Mouse (Mus musculus): ENCODE measurements around the gene Pced1b.
A peak's percentile ranks its signal among the peaks of the same experiment; 100 is the strongest.
"Not testable (repeated sequence)": the region's sequence is repeated elsewhere in the genome, so short reads cannot be mapped to it uniquely, and the experiment has no call there.

Pced1b gene

GRCm38 (mm10) chr15:97342945-97343344, 96.0 kb downstream of the Pced1b start:
- DNase-seq (ENCODE audit: low spot score), result no peak

GRCm38 (mm10) chr15:97343921-97344320, 97.0 kb downstream of the Pced1b start:
- no peak for DNase-seq (ENCODE audit: low spot score)

- DNase-seq (ENCODE audit: low spot score), result no peak
These were observed 98.2 kb downstream of the Pced1b start for GRCm38 (mm10) chr15:97345110-97345509.

- no peak for DNase-seq (ENCODE audit: low spot score)
These were observed 99.0 kb downstream of the Pced1b start for GRCm38 (mm10) chr15:97345917-97346316.

GRCm38 (mm10) chr15:97346413-97346812, 99.5 kb downstream of the Pced1b start:
- DNase-seq (ENCODE audit: low spot score), result no peak

GRCm38 (mm10) chr15:97346897-97347296, 100.0 kb downstream of the Pced1b start:
- no peak for DNase-seq (ENCODE audit: low spot score)

GRCm38 (mm10) chr15:97348566-97349315, 101.8 kb downstream of the Pced1b start:
- DNase-seq (ENCODE audit: low spot score), result no peak

- DNase-seq (ENCODE audit: low spot score), result peak; percentile 64
These were observed 103.6 kb downstream of the Pced1b start for GRCm38 (mm10) chr15:97350528-97350927.

- DNase-seq (ENCODE audit: low spot score), result peak; percentile 33
These were observed 104.1 kb downstream of the Pced1b start for GRCm38 (mm10) chr15:97351016-97351415.

GRCm38 (mm10) chr15:97351681-97352080, 104.8 kb downstream of the Pced1b start:
- no peak for DNase-seq (ENCODE audit: low spot score)

- DNase-seq (ENCODE audit: low spot score), result no peak
These were observed 108.9 kb downstream of the Pced1b start for GRCm38 (mm10) chr15:97355676-97356303.

- DNase-seq (ENCODE audit: low spot score), result no peak
These were observed 110.1 kb downstream of the Pced1b start for GRCm38 (mm10) chr15:97357016-97357415.

- DNase-seq (ENCODE audit: low spot score), result no peak
These were observed 114.2 kb downstream of the Pced1b start for GRCm38 (mm10) chr15:97360842-97361770.

GRCm38 (mm10) chr15:97361771-97362171, 114.9 kb downstream of the Pced1b start:
- DNase-seq (ENCODE audit: low spot score), result no peak

- DNase-seq (ENCODE audit: low spot score), result not testable (repeated sequence)
These were observed 117.4 kb downstream of the Pced1b start for GRCm38 (mm10) chr15:97364271-97364670.

GRCm38 (mm10) chr15:97364968-97365367, 118.1 kb downstream of the Pced1b start:
- DNase-seq (ENCODE audit: low spot score), result no peak

- no peak for DNase-seq (ENCODE audit: low spot score)
These were observed 121.2 kb downstream of the Pced1b start for GRCm38 (mm10) chr15:97368035-97368608.

- DNase-seq (ENCODE audit: low spot score), result no peak
These were observed 121.7 kb downstream of the Pced1b start for GRCm38 (mm10) chr15:97368631-97369030.

- DNase-seq (ENCODE audit: low spot score), result no peak
These were observed 122.2 kb downstream of the Pced1b start for GRCm38 (mm10) chr15:97369144-97369543.

- DNase-seq (ENCODE audit: low spot score), result no peak
These were observed 124.0 kb downstream of the Pced1b start for GRCm38 (mm10) chr15:97370880-97371279.

GRCm38 (mm10) chr15:97372043-97372442, 125.1 kb downstream of the Pced1b start:
- DNase-seq (ENCODE audit: low spot score), result not testable (repeated sequence)

GRCm38 (mm10) chr15:97372611-97373131, 125.8 kb downstream of the Pced1b start:
- no peak for DNase-seq (ENCODE audit: low spot score)
